Mouse (Mus musculus) thymus, adult 2 months (tissue): Measurements from ENCODE around the gene Rfx1. TPM values are rescaled to one million over a fixed set of nuclear protein-coding genes. Genes with fewer than 3 reads are reported as not detected.
A peak's percentile ranks its signal among the peaks of the same experiment; 100 is the strongest.

ENCODE experiments used
- DNase-seq: peaks from one replicate; pipeline ENCODE4 v3.0.0; 2021
- H3K27ac ChIP-seq: fragments of 200-500 bp; 2 replicates; pipeline ENCODE4 v1.5.1; 2012; ENCODE audit warnings: low read length, control low read depth; ENCODE audit not compliant: control insufficient read depth, insufficient read depth
- H3K27me3 ChIP-seq: fragments of 200-500 bp; 2 replicates; pipeline ENCODE4 v1.6.1; 2012; ENCODE audit warnings: mild to moderate bottlenecking, low read length, moderate library complexity, mixed read lengths; ENCODE audit not compliant: control insufficient read depth, insufficient read depth
- H3K36me3 ChIP-seq: fragments of 200-500 bp; 2 replicates; pipeline ENCODE4 v1.6.1; 2012; ENCODE audit warnings: mild to moderate bottlenecking, low read length, moderate library complexity; ENCODE audit not compliant: control insufficient read depth, insufficient read depth
- H3K4me1 ChIP-seq: fragments of 200-500 bp; replicated peaks from 2 replicates; pipeline ENCODE4 v1.6.1; 2012; ENCODE audit warnings: low read length; ENCODE audit not compliant: control insufficient read depth, insufficient read depth
- H3K4me3 ChIP-seq: fragments of 200-500 bp; 2 replicates; pipeline ENCODE4 v1.5.1; 2012; ENCODE audit warnings: mild to moderate bottlenecking, low read length, control low read depth, moderate library complexity; ENCODE audit not compliant: control insufficient read depth, insufficient read depth
- CTCF ChIP-seq: fragments of 200-500 bp; IDR thresholded peaks from 2 replicates; pipeline ENCODE4 v1.5.1; 2012; ENCODE audit warnings: mild to moderate bottlenecking, control low read depth, low read length, moderate library complexity, borderline replicate concordance; ENCODE audit not compliant: control insufficient read depth, poor library complexity, insufficient read depth; ENCODE audit errors: extremely low read depth
- POLR2A ChIP-seq: fragments of 200-500 bp; IDR thresholded peaks from 2 replicates; pipeline ENCODE4 v1.6.1; 2012; ENCODE audit warnings: mild to moderate bottlenecking, low read length, control low read depth, moderate library complexity; ENCODE audit not compliant: control insufficient read depth, poor library complexity, insufficient read depth; ENCODE audit errors: extremely low read depth
- WGBS: fragments of 180-500 bp; shearing (Covaris S2); methylation state at CpG from one replicate; pipeline ENCODE4 v1.1.7; 2018; 5-methylcytosine and 5-hydroxymethylcytosine counted together
- polyA plus RNA-seq: library from polyadenylated mRNA; depleted of rRNA; stranded (reverse); fragments of >200 nt; gene quantifications from 2 replicates; pipeline ENCODE4 v1.2.3, GENCODE M21; 2012

Rfx1 gene
- polyA plus RNA-seq, 1 experiment, result 76.1 TPM

DNA sequence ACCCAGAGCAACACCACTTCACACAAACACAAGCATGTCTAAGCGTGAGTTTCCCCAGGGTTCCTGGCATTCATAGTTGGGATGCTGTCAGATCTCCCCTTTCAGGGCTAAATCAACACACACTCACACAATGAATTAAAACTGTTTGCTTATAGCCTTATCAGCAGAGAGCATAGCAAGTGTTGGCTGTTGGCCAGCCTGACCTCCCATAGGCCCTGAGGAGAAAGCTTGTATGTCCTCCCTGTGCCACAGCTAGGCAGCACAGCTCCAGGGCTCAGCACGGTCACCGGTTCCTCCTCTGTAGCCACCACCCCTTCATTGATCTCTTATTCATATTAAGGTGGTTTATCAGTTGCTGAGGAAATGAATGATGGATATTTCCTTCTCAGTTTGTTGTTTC lies 13.9 kb upstream of the Rfx1 start:
- no peak overlapping the region for H3K27ac ChIP-seq
- H3K4me3 ChIP-seq, result no peak overlapping the region
- no peaks in the 10 kb centered on the region for H3K27me3 ChIP-seq
- no peak for DNase-seq
- TF ChIP-seq CTCF (no peak), POLR2A (no peak)
- H3K36me3 ChIP-seq, result no peaks in the 10 kb centered on the region
- H3K4me1 ChIP-seq, result peaks cover 8% of the 10 kb centered on the region
- 83% methylated on average over 3 of the region's 3 CpGs for WGBS

GRCm38 (mm10) chr8:84053229-84053628 lies 13.4 kb upstream of the Rfx1 start:
- H3K27ac ChIP-seq, result no peak overlapping the region
- H3K27me3 ChIP-seq, result no peaks in the 10 kb centered on the region
- H3K36me3 ChIP-seq, result no peaks in the 10 kb centered on the region
- TF ChIP-seq POLR2A (no peak), CTCF (no peak)
- 97% methylated on average over 5 of the region's 5 CpGs for WGBS
- H3K4me1 ChIP-seq, result peaks cover 8% of the 10 kb centered on the region
- H3K4me3 ChIP-seq, result no peak overlapping the region
- DNase-seq, result no peak

DNA sequence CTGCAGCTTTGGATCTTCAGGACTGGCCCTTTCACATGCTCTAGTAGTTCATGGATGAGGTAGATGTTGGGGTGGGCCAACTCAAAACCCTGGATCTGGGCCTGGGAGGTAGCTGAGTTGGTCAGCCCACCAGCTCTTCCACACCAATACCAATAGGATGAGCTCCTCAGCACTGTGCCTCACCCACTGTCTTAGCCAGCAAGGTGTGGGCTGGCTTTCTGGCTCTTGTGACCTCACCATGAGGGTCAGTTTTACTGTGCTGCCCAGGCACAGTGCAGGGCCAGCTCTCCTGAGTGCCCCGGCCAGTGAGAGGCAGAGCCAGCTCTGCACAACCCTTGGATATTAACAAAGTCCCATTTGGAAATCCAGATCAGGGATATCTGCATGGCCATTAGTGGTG lies 8.8 kb upstream of the Rfx1 start:
- TF ChIP-seq POLR2A, result no peak
- TF ChIP-seq CTCF, result no peak
- 100% methylated on average over 1 of the region's 1 CpGs for WGBS
- no peaks in the 10 kb centered on the region for H3K36me3 ChIP-seq
- DNase-seq, result no peak
- H3K27ac ChIP-seq, result no peak overlapping the region
- H3K4me1 ChIP-seq, result peaks cover 8% of the 10 kb centered on the region
- H3K4me3 ChIP-seq, result no peak overlapping the region
- no peaks in the 10 kb centered on the region for H3K27me3 ChIP-seq

DNA sequence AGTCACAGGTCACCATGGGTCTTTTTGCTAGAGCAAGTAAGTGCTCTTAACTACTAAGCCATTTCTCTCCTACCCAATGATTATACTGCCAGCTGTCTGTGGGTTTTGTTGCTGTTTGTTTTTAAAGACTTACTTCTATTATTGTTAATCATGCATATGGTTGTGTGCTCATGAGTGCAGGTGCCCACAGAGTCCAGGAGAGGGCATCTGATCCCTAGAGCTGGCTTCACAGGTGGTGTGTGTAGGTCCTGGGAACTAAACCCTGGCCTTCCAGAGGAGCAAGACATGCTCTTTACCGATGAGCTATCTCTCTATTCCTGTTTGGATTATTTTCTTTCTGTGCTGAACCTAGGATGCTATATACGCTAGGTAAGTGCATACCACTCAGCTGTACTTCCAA lies 7.4 kb upstream of the Rfx1 start:
- Histone ChIP-seq H3K4me3 (no peak overlapping the region), H3K4me1 (peaks cover 16% of the 10 kb centered on the region), H3K27ac (no peak overlapping the region), H3K36me3 (no peaks in the 10 kb centered on the region), H3K27me3 (no peaks in the 10 kb centered on the region)
- TF ChIP-seq POLR2A, result no peak
- no peak for TF ChIP-seq CTCF
- DNase-seq, result no peak
- whole genome bisulfite sequencing, result 96% methylated on average over 2 of the region's 2 CpGs

DNA sequence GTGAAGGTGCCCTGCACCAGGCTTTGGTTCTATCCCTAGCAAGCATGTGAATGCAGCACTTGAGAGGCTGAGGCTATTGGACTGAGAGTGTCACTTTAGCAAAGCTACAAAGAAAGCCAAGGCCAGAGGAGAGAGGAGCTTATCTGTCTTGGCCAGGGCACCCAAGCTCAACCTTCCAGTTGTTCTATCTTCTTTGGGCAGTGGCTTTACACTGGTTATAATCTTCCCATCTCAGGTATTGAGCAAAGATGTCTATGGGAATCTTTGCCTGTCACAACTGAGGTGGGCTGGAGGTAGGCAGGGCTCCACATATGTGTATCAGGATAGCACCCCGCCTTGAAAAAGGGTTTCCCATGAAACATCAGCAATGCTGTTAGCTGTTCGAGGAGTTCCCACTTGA lies 6.4 kb upstream of the Rfx1 start:
- DNase-seq, result no peak
- Histone ChIP-seq H3K27me3 (no peaks in the 10 kb centered on the region), H3K27ac (no peak overlapping the region), H3K4me3 (no peak overlapping the region), H3K4me1 (peaks cover 22% of the 10 kb centered on the region), H3K36me3 (no peaks in the 10 kb centered on the region)
- WGBS, result 97% methylated on average over 2 of the region's 2 CpGs
- TF ChIP-seq CTCF, result no peak
- TF ChIP-seq POLR2A, result no peak

DNA sequence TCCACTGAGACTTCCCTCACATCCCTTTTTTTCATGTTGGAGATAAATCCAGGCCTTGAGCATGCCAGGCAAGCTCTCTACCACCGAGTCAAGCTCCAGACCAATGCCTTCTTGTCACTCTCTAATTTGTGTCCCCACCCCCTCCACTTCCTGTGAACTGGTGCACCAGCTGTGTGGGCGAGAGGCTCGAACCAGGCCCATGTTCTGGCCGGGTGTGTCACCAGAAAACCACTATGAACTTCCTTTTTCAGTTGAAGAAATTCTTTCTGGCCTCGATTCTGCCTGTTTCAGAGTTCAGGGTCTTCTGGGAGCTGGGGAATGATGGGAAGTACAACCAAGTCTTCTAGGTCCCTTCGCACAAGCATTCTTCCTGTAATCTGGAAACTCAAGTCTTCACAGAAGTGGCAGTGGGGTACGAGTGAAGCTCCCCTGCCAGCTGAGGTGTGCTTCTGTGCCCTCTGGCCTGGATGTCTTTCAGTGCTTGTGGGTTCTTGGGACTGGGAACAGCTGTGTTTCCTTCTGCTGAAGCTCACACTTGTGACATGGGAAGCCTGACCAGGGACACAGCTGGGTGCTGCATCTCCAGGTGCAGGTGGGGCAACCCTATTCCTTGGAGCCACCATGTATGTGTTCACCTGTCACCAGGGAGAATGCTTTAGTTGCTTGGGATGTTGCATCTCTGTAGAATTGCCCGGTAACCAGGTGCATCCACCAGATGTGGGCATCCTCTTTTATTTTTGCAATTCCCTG lies 2.6 kb upstream of the Rfx1 start:
- TF ChIP-seq CTCF (no peak), POLR2A (no peak)
- Histone ChIP-seq H3K4me3 (0 out of 2 replicates have a peak overlapping the region, but pooled peaks have one; percentile 4), H3K27me3 (no peaks in the 10 kb centered on the region), H3K27ac (peak overlapping the region; percentile 99), H3K36me3 (no peaks in the 10 kb centered on the region), H3K4me1 (peaks cover 18% of the 10 kb centered on the region)
- WGBS, result 5% methylated on average over 8 of the region's 8 CpGs
- peak; percentile 81 for DNase-seq
